Mouse (Mus musculus): ENCODE results near the gene Gsdme.

Gsdme gene

GRCm38 (mm10) chr6:50180189-50180588 lies 83.5 kb downstream of the Gsdme start:
- peak; percentile 52 for DNase-seq

DNA sequence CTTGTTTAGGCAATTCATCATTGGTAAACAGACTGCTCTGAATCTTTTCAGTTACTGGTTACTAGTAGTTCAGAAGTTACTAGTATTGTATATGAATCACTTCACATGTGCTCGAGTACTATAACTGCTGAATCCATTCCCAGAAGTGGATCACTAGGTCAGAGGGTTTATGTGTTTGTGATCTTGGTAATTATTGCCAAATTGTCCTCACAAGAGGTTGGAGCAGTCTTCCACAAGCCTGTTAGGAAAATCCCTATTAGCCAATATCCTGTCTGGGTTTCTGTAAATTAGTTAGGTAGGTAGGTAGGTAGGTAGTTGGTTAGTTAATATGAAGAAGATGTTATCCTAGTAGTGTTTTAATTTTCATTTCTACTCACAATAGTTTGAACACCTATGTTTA lies 87.9 kb downstream of the Gsdme start:
- DNase-seq, result peak; percentile 38

- no peak for DNase-seq
Measured at GRCm38 (mm10) chr6:50169771-50170170, 93.9 kb downstream of the Gsdme start.

DNA sequence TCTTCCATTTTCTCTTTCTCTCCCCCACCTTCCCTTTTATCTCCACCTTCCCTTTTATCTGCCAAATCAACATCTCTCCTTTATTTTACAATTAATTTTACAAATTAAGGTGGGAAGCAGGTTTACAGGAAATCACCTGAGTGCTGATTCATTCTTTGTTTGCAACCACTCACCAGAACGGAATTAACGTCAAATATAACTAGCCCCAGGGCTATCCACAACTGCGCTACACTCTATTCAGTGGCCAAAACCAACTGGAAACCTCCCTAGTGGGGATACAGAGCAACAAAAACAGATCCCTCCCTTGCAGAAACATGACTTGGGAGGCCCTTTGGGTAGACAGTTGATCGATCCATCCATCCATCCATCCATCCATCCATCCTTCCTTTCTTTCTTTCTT lies 94.8 kb downstream of the Gsdme start:
- no peak for DNase-seq

- DNase-seq, result no peak
Measured at GRCm38 (mm10) chr6:50163013-50163412, 100.6 kb downstream of the Gsdme start.

- DNase-seq, result no peak
Measured at GRCm38 (mm10) chr6:50159842-50160241, 103.8 kb downstream of the Gsdme start.

GRCm38 (mm10) chr6:50149378-50149777 lies 114.3 kb downstream of the Gsdme start:
- peak; percentile 39 for DNase-seq

DNA sequence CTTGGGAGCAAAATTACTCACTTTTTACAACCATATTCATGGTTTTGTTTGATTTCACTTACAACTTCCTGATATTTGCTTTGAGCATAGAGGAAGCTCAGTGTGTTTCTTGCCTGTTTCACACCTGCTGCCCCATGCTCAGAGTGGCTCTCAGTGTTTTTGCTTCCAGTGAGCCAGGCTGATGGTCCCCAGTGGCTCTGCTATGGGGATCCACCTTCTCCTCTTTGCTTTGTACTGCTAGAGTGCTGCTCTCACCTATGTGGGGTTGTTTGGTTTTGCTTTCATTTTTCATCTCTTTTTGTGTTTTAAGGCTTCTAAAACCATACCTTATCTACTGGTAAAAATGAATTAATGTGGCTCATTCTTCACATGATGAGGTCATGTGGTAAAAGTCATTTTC lies 117.5 kb downstream of the Gsdme start:
- DNase-seq, result no peak

DNA sequence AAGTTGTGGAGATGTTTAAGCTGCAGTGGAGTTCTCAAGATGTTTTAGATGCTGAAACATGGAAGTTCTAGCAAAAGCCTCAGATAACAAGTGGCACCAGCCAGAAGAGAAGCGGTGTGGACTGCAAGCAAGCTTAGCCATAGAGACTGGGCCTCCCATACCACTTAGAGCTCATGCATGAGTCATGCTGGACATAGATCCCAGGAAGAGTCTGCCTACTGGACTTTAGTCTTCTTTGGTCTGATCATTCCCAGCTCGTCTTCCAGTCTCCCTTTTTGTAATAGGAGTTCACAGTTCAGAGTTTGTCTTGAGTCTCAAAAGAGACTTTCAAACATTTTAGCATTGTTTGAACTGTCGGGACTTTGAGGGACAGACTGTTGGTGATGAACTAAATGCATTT lies 124.1 kb downstream of the Gsdme start:
- DNase-seq, result peak; percentile 42

Data from kidney, adult 9 months (tissue).